Mouse (Mus musculus) kidney, adult 8-10 months (tissue): ENCODE measurements around the gene Rps15a.

Source experiments
- DNase-seq, 2 experiments: peaks; one replicate each; pipeline ENCODE4 v3.0.0; 2022

Rps15a gene

GRCm38 (mm10) chr7:118115877-118116568 lies at the start of gene Rps15a:
Gene Rps15a, minus strand, starts transcription at chr7:118116188.
- DNase-seq = peak; percentile 94 to 96

GRCm38 (mm10) chr7:118163006-118163405 lies 47.0 kb upstream of the Rps15a start:
- no peak for DNase-seq

- no peak for DNase-seq
Observed at GRCm38 (mm10) chr7:118160121-118160520, 44.1 kb upstream of the Rps15a start.

- no peak for DNase-seq
Observed at GRCm38 (mm10) chr7:118156461-118156860, 40.5 kb upstream of the Rps15a start.

- no peak for DNase-seq
Observed at GRCm38 (mm10) chr7:118154150-118154549, 38.2 kb upstream of the Rps15a start.

- DNase-seq = no peak
Observed at GRCm38 (mm10) chr7:118143602-118144001, 27.6 kb upstream of the Rps15a start.

- no peak for DNase-seq
Observed at GRCm38 (mm10) chr7:118143123-118143522, 27.1 kb upstream of the Rps15a start.

GRCm38 (mm10) chr7:118141271-118141670 lies 25.3 kb upstream of the Rps15a start:
- no peak for DNase-seq

- no peak for DNase-seq
Observed at GRCm38 (mm10) chr7:118135128-118135527, 19.1 kb upstream of the Rps15a start.

GRCm38 (mm10) chr7:118129430-118130041 lies 13.5 kb upstream of the Rps15a start, which contains the start of gene Arl6ip1:
Gene Arl6ip1, minus strand, starts transcription at chr7:118129662.
- DNase-seq = peak; percentile 98

GRCm38 (mm10) chr7:118128925-118129429 lies 13.0 kb upstream of the Rps15a start:
- DNase-seq = peak; percentile 64 to 75

GRCm38 (mm10) chr7:118126219-118126875 lies 10.4 kb upstream of the Rps15a start:
- DNase-seq = no peak

GRCm38 (mm10) chr7:118125736-118126135 lies 9.7 kb upstream of the Rps15a start:
- DNase-seq = no peak

- no peak for DNase-seq
Observed at GRCm38 (mm10) chr7:118123512-118124411, 7.8 kb upstream of the Rps15a start.

GRCm38 (mm10) chr7:118122235-118122634 lies 6.2 kb upstream of the Rps15a start:
- no peak for DNase-seq

GRCm38 (mm10) chr7:118120654-118121053 lies 4.7 kb upstream of the Rps15a start:
- no peak for DNase-seq

GRCm38 (mm10) chr7:118119946-118120345 lies 4.0 kb upstream of the Rps15a start:
- peak in 1 of 2 experiments; percentile 35 for DNase-seq

- peak; percentile 58 to 72 for DNase-seq
Observed at GRCm38 (mm10) chr7:118119142-118119541, 3.2 kb upstream of the Rps15a start.

GRCm38 (mm10) chr7:118118426-118118825 lies 2.4 kb upstream of the Rps15a start:
- no peak for DNase-seq

- peak; percentile 44 to 67 for DNase-seq
Observed at GRCm38 (mm10) chr7:118117539-118118210, 1.7 kb upstream of the Rps15a start.

- DNase-seq = no peak
Observed at GRCm38 (mm10) chr7:118116787-118117538, 975 bp upstream of the Rps15a start.
